Mouse (Mus musculus): Measurements from ENCODE around the gene Stk24.

Gene Stk24

GRCm38 (mm10) chr14:121285379-121286120, 94.3 kb downstream of the Stk24 start:
- TF ChIP-seq GATA4 (IDR thresholded peaks at IDR 0.05; ENCODE audit: insufficient replicate concordance, low read length) = no peak

GRCm38 (mm10) chr14:121281336-121281710, 98.5 kb downstream of the Stk24 start:
- TF ChIP-seq GATA4 (IDR thresholded peaks at IDR 0.05; ENCODE audit: insufficient replicate concordance, low read length) = no peak

GRCm38 (mm10) chr14:121280601-121281335, 99.0 kb downstream of the Stk24 start:
- no peak for TF ChIP-seq GATA4 (IDR thresholded peaks at IDR 0.05; ENCODE audit: insufficient replicate concordance, low read length)

GRCm38 (mm10) chr14:121279106-121279505, 100.7 kb downstream of the Stk24 start:
- TF ChIP-seq GATA4 (IDR thresholded peaks at IDR 0.05; ENCODE audit: insufficient replicate concordance, low read length) = no peak

- TF ChIP-seq GATA4 (IDR thresholded peaks at IDR 0.05; ENCODE audit: insufficient replicate concordance, low read length) = no peak
Observed at GRCm38 (mm10) chr14:121276016-121276415, 103.8 kb downstream of the Stk24 start.

GRCm38 (mm10) chr14:121274985-121275384, 104.8 kb downstream of the Stk24 start:
- TF ChIP-seq GATA4 (IDR thresholded peaks at IDR 0.05; ENCODE audit: insufficient replicate concordance, low read length) = no peak

GRCm38 (mm10) chr14:121270490-121270889, 109.3 kb downstream of the Stk24 start:
- no peak for TF ChIP-seq GATA4 (IDR thresholded peaks at IDR 0.05; ENCODE audit: insufficient replicate concordance, low read length)

- TF ChIP-seq GATA4 (IDR thresholded peaks at IDR 0.05; ENCODE audit: insufficient replicate concordance, low read length) = no peak
Observed at GRCm38 (mm10) chr14:121267801-121268200, 112.0 kb downstream of the Stk24 start.

GRCm38 (mm10) chr14:121264453-121264852, 115.4 kb downstream of the Stk24 start:
- no peak for TF ChIP-seq GATA4 (IDR thresholded peaks at IDR 0.05; ENCODE audit: insufficient replicate concordance, low read length)

- no peak for TF ChIP-seq GATA4 (IDR thresholded peaks at IDR 0.05; ENCODE audit: insufficient replicate concordance, low read length)
Observed at GRCm38 (mm10) chr14:121263912-121264311, 115.9 kb downstream of the Stk24 start.

GRCm38 (mm10) chr14:121262606-121263005, 117.2 kb downstream of the Stk24 start:
- no peak for TF ChIP-seq GATA4 (IDR thresholded peaks at IDR 0.05; ENCODE audit: insufficient replicate concordance, low read length)

GRCm38 (mm10) chr14:121261229-121261879, 118.5 kb downstream of the Stk24 start:
- TF ChIP-seq GATA4 (IDR thresholded peaks at IDR 0.05; ENCODE audit: insufficient replicate concordance, low read length) = no peak

- no peak for TF ChIP-seq GATA4 (IDR thresholded peaks at IDR 0.05; ENCODE audit: insufficient replicate concordance, low read length)
Observed at GRCm38 (mm10) chr14:121259789-121260188, 120.0 kb downstream of the Stk24 start.

GRCm38 (mm10) chr14:121259332-121259731, 120.5 kb downstream of the Stk24 start:
- no peak for TF ChIP-seq GATA4 (IDR thresholded peaks at IDR 0.05; ENCODE audit: insufficient replicate concordance, low read length)

- TF ChIP-seq GATA4 (IDR thresholded peaks at IDR 0.05; ENCODE audit: insufficient replicate concordance, low read length) = no peak
Observed at GRCm38 (mm10) chr14:121256896-121257295, 122.9 kb downstream of the Stk24 start.

- TF ChIP-seq GATA4 (IDR thresholded peaks at IDR 0.05; ENCODE audit: insufficient replicate concordance, low read length) = no peak
Observed at GRCm38 (mm10) chr14:121255469-121255868, 124.3 kb downstream of the Stk24 start.
